Mouse (Mus musculus) layer of hippocampus, postnatal 36 days (tissue): ENCODE data around the gene Tax1bp1. TPM values are rescaled to one million over a fixed set of nuclear protein-coding genes. Genes with fewer than 3 reads are reported as not detected.
"Not testable (repeated sequence)": the region's sequence is repeated elsewhere in the genome, so short reads cannot be mapped to it uniquely, and the experiment has no call there.

Source experiments
- DNase-seq, 2 experiments: peaks; one replicate each; pipeline ENCODE4 v3.0.0; 2022
- total RNA-seq, 2 experiments: library from RNA; stranded (reverse); gene quantifications; 2 replicates each; pipeline ENCODE4 v1.2.3; 2021

Gene Tax1bp1
- total RNA-seq, result 100 to 1,000 TPM; 128 to 129 TPM

DNA sequence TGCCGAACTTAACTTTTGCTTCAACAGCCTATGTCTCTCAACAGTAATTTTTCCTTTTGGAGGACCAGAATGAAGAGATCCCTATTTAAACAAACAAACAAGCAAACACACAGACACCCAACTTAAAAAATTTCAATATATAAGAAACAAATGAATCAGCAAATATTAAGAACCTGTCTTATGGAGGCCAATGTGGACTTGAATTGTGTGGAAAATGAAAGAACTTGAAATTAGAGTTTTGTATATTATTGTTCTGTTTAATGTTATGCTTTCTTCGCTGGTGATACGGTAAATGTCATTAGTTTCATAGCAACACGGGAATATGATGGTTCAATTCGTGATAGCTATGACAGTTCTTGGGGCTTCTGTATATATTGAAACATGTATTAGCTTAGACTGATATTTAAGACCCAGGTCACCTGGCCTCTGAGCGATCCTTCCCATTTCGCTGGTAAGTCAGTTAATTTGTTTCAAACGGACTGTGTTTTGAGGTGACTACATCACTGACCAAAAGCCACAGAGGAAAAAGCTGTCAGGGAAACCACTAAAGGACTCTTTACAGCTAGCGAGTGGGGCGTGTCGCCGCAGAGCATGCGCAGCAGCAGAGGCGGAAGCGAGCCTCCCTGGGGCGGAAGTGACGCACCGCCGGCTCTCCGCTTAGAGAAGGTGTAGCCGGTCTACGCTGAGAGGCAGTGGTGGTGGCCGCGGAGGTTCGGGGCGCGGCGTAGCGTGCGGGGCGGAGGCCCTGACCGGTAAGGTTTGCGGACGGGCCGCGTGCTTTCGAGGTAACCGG lies at the start of gene Tax1bp1:
Gene Tax1bp1 (plus strand): TSS at position 626 of the 793 bp plus-strand sequence.
- peak; percentile 92 for DNase-seq

DNA sequence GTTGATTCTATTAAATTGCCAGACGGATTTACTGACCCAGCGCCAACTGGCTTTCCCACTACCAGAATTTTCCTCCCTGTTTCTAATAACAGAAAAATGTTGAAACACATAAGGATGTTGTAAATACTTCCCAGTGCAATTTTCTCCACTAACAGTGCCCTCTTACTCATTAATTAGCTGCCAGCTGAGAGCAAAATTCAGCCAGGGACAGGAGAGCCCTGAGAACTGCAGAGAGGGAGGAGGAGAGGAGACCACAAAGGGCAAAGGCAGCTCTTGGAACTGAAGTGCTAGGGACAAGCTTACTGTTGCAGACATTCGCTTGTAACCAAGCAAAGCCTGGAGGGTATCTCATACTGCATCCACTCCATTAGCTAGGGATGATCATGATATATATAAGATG lies 45.9 kb upstream of the Tax1bp1 start:
- DNase-seq, result no peak

DNA sequence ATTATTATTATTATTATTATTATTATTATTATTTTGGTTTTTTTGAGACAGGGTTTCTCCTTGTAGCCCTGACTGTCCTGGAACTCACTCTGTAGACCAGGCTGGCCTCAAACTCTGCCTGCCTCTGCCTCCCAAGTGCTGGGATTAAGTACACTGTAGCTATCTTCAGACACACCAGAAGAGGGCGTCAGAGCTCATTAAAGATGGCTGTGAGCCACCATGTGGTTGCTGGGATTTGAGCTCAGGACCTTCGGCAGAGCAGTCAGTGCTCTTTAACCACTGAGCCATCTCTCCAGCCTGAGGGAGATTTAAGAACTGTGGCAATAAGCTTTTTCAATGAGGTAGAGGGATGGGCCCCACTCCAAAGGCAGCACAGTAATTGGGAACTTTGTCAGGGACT lies 43.7 kb upstream of the Tax1bp1 start:
- not testable (repeated sequence) for DNase-seq

DNA sequence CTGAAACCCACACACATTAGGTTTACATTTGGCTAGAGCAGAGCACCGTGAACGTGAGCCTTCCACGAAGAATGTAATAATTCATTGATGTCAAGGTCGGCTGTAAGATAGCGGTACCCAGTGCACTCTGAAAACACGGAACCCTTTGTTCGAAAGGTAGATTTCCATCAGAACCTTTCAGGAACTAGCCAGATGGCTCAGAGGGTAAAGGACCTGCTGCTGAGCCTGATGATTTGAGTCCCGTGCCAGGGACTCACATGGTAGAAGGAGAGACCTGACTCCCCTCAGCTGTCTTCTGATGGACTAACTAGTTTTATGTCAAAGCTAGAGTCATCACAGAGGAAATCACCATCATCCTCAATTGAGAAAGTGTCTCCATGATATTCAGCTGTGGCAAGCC lies 41.7 kb upstream of the Tax1bp1 start:
- no peak for DNase-seq

DNA sequence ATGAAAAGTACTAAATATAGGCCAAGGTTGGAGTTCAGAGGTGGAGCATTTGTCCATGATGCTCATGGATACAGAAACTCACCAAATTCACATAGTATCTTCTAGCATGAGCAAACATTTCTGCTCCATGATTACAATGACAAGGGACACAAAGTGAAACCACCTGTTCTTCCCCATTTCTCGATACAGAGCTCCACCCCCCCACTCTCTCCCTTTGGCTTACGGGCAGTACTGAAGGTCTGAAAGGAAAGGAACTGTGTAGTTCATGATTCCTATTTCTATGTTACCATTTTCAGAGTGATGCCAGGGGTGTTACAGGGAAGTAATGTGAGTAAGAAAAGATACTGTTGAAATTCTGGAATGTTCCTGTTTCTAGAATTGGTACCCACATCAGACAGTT lies 41.0 kb upstream of the Tax1bp1 start:
- no peak for DNase-seq

DNA sequence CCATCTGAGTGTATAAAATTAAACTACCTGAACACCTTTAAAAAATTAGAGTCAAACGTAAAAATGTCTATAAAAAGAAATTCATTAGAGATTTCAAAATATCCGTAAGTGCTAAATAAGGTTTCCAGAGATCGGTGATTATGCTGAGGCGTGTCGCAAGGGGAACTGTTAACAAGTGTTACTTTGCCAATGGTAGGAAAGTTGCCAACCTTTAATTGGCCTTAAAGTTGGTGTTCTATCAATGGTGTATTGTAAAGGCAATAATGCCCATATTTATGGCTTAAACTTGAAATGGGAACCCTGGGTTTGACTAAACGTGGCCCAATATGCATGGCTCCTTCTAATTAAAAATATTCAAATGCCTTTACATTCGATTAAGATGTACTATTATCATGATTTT lies 39.8 kb upstream of the Tax1bp1 start:
- DNase-seq, result no peak

DNA sequence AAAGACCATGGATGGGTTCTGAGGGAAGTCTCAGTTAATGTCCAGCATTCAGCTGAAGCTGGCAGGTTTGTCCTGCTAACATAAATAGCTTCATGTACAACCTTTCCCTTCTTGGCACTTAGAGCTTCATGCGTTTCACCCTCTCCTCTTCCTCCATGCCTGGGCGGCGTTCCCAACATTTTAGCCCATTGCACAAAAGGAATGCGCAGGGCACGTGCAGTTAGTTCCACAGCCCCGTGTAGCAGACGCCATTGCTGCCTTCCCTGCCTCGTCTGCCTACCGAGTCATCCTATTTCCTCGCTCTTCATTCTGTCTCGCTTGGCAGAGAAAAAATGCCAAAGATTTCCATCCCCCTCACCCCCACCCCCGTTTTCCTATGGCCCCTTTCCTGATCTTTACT lies 39.0 kb upstream of the Tax1bp1 start:
- DNase-seq, result no peak

DNA sequence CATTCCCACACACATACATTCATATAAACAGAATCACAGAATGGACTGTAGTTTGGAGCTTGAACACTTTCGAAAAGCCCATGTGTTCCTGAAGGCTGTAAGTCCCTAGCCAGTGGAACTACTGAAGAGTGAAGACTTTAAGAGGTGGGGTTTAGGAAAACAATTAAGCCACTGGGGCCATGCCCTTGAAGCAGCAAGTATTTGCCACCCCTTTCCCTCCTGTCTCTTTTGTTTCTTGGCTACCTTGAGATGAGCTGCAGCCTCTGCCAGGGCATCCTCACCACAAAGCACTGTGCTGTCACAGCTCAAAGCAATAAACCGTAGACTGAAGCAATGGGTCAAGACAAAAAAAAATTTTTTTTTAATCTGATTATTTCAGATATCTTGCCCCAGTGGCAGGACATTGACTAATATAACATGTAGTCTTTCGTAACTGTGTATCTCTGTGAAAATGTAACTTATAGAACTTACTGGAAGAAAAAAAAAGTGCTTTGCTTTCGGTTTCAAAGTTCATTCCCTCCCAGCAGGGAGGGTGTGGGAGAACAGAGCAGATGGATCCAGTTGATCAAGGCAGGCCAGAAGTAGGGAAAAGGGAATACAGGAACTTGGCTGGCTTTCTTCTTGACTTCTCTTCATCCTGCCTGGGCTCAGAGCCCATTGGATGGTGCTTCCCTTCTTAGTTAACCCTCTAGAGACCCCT lies 38.2 kb upstream of the Tax1bp1 start:
- no peak for DNase-seq

DNA sequence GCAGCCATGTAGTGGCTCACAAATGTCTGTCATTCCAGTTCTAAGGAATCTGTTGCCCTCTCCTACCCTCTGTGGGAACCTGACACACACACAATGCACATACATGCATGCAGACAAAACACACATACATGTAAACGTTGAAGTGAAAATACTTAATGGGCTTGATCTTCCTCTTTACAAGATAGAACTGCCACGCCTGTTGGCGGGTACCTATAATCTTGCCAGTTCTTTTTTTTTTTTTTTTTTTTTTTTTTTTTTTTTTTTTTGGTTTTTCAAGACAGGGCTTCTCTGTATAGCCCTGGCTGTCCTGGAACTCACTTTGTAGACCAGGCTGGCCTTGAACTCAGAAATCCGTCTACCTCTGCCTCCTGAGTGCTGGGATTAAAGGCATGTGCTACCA lies 36.0 kb upstream of the Tax1bp1 start:
- DNase-seq, result not testable (repeated sequence)

DNA sequence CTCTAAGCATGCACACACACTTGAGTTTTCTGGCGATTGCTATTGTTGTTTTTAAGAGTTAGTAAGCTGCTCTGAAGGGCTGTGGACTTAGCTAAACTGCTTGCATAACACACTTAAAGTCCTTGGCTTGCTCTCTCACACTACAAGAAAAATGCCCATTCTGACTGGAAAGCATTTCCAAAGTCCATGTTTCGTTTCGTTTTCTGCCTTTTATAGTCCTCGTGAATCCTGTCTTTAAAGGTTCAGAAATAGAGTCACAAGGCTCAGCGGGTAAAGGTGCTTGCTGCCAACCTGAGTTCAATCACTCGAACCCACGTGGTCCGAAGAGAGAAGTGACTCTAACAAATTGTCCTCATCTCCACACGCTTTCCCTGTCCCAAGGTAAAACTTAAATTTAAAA lies 34.0 kb upstream of the Tax1bp1 start:
- DNase-seq, result no peak

DNA sequence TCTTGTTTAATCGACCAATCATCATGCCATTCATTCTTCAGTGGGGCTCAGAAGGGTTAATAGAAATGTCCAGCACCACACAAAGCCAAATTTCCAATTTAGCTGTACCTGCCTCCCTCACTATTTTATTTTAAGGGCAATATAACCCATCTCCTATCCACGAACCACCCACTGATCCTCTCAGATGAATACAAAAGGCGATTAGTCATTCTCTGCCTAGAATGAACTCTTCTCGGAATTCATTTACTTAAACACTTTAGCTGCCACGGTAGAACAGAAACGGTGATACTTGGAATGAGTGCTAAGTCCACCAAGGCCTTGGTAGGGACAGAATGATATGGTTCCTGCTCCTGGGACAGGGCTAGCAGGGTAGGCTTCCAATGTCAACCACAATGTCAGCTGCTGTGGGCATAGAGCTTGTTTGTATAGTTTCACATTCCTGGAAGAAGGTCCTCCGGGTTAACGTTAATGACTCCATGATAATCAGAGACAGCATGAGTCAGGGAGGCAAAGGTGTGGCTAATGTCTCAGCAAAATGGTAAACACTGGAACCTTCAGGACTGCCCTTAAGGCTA lies 33.0 kb upstream of the Tax1bp1 start:
- DNase-seq, result no peak

DNA sequence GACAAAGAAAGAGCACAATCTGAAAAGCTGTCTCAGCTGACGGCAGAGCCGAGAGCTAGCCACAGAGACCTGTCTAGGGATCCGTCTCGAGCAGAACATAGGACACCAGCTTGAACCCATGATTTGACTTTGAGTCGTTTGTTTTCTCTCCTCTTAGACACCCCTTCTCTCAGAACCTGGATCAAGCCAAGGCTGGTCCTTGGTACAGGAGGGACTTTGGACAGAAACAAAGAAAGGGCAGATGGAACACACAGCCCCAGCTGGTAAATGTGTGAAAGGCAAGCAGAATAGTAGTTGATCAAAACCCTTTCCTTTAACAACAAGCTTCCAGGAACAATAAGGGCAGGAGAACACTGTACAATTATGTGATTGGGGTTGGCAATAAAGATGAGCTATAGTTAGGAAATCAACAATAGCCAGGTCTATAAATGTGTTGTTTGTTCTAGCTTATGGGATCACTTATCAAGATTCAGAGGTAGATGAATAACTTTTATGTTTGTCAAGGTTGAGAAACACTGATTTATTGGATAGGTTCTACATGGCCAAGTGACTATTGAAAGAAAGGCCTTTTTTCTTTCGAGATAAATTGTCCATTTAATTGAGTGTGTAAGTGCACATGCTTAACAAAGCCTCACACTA lies 31.6 kb upstream of the Tax1bp1 start:
- DNase-seq, result no peak

DNA sequence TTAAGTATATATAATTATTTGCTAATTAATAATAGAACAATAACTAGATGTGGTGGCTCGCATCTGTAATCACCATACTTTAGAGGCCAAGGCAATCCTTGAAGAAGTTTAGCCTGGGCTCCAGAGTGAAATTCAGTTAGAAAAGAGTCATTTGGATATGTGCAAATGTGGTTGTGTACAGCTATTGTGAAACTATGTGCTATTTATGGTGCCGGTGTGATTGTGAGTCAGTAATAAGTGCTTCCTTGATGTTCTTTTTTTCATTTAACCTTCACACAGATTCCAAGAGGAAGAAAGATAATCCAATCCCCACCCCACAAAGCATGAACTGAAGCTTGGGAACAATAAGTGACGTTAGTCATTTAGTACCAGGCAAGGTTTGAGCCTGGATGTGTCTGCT lies 30.9 kb upstream of the Tax1bp1 start:
- no peak for DNase-seq

DNA sequence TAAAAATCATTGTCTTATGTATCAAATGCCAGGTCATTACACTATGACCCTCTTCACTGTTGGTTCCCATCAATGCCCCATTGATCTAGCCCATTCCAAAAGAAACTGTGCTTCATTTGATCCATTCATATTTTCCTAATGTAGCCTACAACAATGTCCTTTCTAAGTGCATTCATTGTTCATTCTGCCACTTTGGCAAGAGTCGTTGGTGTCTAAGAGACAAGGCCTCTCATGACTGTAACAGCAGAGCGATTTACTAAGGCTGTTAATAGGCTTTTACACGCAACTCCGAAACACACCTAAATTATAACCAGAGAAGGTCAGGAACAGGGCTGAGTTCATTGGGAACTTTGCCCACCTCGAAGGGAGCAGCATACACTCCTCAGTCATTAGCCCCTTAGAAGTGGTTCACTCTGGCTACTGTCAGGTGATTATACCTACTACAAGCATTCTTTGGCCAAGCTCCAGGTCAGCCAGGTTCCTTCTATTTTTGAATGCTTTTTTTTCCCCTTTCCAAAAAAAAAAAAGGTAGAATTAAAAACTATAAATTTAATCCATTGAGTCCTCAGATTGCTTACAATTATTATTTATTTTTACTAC lies 26.5 kb upstream of the Tax1bp1 start:
- no peak for DNase-seq

DNA sequence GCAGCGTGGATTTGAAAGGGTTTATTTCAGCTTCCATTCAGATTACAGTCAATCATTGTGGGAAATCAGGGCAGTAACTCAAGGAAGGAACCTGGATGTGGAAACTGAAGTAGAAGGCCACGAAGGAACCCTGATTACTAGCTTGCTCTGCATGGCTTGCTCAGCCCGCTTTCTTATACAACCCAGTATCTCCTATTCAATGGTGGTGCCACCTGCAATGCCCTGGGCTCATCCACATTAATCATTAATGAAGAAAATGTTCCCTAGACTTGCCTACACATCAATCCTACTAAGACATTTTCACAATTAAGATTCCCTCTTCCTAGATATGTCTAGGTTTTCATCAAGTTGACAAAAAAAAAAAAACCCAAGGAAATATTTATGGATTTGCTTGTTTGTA lies 23.2 kb upstream of the Tax1bp1 start:
- DNase-seq, result no peak

DNA sequence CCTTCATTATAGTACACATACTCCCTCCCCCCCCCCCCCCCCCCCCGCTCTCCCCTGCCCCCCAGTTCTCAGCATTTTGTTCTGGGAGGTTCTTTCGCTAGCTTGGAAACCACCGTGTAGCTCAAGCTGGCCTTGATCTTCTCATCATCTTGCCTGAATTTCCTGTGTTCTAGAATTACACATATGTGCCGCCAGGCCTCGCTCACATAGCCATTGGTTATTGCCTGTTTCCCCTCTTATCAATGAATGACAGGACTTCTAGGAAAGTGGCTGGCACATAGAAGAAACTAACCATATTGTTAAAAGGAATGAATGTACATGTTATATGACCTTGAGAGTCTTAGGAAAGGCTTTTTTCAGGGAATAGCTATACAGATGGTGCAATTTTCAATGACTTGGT lies 21.7 kb upstream of the Tax1bp1 start:
- DNase-seq, result no peak

DNA sequence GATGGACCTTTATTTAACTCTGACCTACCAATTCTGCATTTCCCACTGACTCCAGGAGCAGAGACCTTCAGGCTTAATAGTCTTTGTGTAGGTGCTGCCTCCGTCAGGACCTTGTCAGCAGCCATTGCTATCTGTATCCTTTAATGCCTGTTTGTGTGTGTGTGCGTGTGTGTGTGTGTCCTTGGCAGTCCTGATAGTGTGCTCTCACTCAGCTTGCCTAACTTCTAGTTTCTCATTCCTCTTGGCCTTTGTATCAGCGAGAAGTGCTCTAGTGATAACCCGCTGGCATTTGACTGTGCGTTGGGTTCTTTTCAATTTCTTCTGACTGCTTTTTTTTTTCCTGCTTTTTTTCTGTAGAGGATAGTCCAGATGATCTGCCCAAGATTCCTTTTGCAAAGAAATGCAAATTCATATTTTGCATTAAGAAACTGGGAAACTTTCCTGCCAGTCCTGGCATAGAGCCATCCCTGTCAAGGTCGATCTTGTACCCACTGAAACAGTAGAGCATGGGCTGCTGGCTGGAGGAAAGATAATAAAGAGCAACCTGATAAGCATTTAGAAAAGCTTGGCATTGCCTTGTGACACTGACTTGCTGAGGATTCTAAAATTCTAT lies 21.0 kb upstream of the Tax1bp1 start:
- no peak for DNase-seq

DNA sequence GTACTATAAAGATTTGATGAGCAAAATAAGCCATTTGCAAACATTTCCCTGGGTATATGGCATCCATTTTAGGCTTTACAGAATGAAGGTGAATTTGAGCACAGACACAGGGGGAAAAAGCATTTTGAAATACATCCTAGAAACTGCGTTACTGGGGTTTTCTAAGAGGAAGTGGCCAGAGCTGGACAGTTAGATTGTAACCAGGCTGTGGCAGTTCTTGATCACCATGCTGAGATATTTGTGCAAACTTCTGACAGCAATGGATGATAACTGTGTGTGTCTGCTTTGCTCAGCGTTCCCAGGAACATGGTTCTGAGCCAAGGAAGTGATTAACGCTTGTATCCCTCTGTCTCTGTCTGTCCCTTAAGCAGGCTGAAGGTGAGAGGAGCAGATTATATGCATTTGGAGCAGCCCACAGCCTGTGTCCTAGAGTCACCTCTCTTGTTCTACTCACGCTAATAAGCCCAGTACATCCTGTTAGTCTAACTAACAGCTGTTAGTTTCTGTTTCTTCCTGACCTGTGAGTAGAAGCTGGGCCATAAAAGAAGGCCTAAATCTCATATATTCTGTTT lies 15.5 kb upstream of the Tax1bp1 start:
- no peak for DNase-seq

DNA sequence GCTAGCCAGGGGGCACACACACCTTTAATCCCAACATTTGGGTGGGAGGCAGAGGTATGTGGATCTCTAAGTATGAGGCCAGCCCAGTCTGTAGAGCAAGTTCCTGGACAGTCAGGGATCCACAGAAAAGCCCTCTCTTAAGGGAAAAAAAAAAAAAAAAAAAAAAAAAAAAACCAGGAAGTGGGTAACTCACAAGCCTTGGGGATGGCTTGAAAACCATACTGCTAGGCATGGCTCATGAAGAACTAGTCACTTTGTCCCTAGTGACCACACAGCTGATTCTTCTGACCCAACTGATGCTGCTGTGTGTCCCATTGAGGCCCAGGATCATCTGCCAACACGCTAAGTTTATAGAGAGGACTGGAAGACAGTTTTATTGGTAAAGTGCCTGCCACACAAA lies 14.5 kb upstream of the Tax1bp1 start:
- no peak for DNase-seq

DNA sequence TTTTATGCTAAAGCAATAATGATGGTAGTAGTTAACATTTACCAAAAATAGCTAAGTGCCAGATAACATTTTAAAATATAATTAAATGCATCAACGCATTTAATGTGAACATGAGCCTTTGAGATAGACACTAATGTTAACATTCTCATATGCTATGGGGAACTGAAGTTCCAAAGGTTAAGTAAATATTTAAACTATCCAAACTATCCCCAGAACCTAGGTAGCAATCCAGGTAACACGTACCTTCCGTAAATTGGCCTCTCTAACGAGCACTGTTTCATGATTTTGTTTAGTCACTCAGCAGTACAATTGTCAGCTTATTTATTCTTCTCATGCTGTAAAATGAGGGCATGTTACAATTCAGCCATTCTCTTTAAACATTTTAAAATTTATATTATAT lies 13.6 kb upstream of the Tax1bp1 start:
- DNase-seq, result no peak

DNA sequence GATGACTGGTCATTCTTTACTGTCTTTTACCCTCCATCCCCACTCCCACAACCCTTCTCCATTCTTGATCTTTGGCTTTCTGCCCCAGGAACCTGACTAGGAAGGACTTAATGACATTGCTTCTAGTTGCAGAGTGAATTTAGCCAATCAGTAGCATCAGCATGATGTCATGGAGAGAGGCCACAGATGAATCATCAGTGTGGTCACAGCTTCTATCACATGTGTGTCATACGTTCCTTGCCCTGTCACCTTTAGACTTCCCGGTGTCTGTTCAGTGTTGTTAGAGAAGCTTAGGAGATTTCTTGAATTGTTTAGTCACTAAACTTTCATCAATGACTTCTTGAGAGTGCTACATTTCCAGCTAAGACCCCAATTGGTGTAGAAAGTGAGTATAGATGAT lies 10.3 kb upstream of the Tax1bp1 start:
- no peak for DNase-seq

DNA sequence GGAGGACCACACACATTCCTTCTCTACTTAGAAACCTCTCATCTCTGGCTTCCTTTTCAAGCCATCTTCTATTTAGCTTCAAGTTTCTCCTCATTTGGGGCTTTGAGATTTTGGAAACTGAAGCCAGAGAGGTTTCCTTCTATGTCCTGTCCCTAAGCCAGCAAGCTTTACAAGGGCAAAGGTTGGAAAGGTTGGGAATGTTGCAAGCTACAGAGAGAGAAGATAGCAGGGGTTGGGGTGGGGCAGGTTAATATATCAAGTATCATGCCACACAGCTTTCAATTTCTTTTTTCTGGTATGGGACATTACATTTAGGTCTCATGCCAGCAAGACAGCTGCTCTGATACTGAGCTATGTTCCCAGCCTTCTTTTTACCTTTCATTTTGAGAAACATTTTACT lies 8.2 kb upstream of the Tax1bp1 start:
- no peak for DNase-seq
